Mouse (Mus musculus): ENCODE data around the gene Gpr22. TPM values are rescaled to one million over a fixed set of nuclear protein-coding genes. Genes with fewer than 3 reads are reported as not detected.

The Gpr22 gene
- not detected in 2 replicates for polyA plus RNA-seq (2012; rRNA removed)

DNA sequence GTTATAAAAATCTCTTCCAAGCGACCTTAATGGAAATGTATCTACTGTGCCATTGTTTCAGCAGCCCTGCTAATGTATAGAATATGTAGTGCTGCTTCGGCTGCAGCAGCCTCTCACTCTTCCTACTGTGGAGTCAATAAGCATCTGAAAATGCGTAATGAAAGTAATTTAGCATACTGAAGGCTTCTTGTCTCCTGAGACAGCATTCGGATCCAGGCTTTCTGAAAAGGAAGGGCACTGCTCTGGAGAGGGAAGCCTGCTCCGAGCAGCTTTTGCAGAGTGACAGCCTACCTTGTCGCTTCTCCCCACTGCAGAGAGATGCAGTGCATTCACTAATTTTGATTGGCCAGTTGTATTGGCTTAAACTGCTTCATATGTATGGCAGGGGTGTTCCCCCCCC lies at the start of gene Gpr22:
TSS of gene Gpr22 (minus strand) at position 348 of the 400 bp plus-strand sequence.
- no peaks in the 10 kb centered on the region for H3K36me3 ChIP-seq (ENCODE audit: control insufficient read depth, insufficient read depth, low read length)
- H3K4me1 ChIP-seq (ENCODE audit: control insufficient read depth, insufficient read depth, low read length): no peaks in the 10 kb centered on the region
- H3K27me3 ChIP-seq (ENCODE audit: control insufficient read depth, insufficient read depth, low read length): no peaks in the 10 kb centered on the region
- no peak for TF ChIP-seq POLR2A (IDR thresholded peaks at IDR 0.05; ENCODE audit: control insufficient read depth, low read depth, low read length)
- TF ChIP-seq CTCF (IDR thresholded peaks at IDR 0.05; ENCODE audit: control insufficient read depth, insufficient read depth, insufficient replicate concordance, low read depth, low read length): no peak
- no peak within 1 kb of the TSS for H3K4me3 ChIP-seq (ENCODE audit: control insufficient read depth, low read depth, low read length)
- no peak within 1 kb of the TSS for H3K27ac ChIP-seq (ENCODE audit: control insufficient read depth, insufficient read depth, low read depth, low read length)

DNA sequence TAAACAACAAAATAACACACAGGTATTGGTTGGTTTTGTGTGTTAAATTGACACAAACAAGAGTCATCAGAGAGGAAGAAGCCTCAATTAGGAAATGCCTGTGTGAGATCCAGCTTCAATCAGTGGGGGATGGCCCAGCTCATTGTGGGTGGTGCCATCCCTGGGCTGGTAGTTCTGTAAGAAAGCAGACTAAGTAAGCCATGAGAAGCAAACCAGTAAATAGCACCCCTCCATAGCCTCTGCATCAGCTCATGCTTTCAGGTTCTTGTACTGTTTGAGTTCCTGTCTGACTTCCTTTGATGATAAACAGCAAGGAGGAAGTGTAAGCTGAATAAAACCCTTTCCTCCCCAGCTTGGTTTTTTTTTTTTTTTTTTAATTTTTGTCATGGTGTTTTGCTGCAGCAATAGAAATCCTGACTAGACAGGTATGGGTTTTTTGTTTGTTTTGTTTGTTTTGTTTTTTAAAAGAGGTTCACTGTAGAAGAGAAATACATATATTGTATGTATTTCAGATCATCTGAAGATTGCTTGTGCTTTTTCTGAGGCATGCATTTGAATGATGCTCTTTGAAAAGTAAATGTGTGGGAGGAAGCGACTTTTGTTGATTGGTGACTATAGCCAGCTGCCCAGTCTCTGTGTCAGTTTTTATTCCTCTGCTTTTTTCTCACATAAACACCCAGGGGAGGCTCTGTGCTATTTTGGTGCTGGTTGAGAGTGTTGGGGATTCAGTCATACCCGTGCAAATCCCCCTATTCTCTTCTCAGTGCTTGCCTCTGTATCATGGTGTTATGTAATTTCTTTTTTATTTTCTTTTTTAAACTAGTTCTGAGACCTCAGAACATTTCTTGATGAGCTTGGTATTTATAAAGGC lies 42.4 kb upstream of the Gpr22 start:
- no peak for TF ChIP-seq POLR2A (IDR thresholded peaks at IDR 0.05; ENCODE audit: control insufficient read depth, low read depth, low read length)
- TF ChIP-seq CTCF (IDR thresholded peaks at IDR 0.05; ENCODE audit: control insufficient read depth, insufficient read depth, insufficient replicate concordance, low read depth, low read length): no peak
- Histone ChIP-seq H3K36me3 (ENCODE audit: control insufficient read depth, insufficient read depth, low read length) (no peaks in the 10 kb centered on the region), H3K4me1 (ENCODE audit: control insufficient read depth, insufficient read depth, low read length) (no peaks in the 10 kb centered on the region), H3K4me3 (ENCODE audit: control insufficient read depth, low read depth, low read length) (no peak overlapping the region), H3K27me3 (ENCODE audit: control insufficient read depth, insufficient read depth, low read length) (no peaks in the 10 kb centered on the region), H3K27ac (ENCODE audit: control insufficient read depth, insufficient read depth, low read depth, low read length) (no peak overlapping the region)

DNA sequence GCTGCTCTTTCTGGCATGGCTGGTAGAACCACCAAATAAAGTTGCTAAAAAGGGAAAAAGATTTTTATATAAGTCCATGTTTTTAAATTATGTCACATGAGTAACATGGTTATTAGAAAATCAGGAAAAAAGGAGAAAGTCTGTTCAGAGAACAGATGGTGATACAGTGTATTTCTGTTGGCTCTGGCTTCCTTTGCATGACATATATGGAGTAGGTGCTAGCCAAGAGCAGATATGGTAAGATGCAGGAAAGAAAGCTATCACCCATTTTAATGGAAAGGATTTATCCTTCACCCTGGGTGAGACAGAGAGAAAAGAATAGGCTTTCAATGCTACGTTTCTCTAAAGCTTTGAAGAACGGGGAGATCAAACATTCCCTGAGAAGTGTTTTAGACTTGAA lies 40.7 kb upstream of the Gpr22 start:
- TF ChIP-seq POLR2A (IDR thresholded peaks at IDR 0.05; ENCODE audit: control insufficient read depth, low read depth, low read length) (no peak), CTCF (IDR thresholded peaks at IDR 0.05; ENCODE audit: control insufficient read depth, insufficient read depth, insufficient replicate concordance, low read depth, low read length) (no peak)
- Histone ChIP-seq H3K36me3 (ENCODE audit: control insufficient read depth, insufficient read depth, low read length) (no peaks in the 10 kb centered on the region), H3K4me3 (ENCODE audit: control insufficient read depth, low read depth, low read length) (no peak overlapping the region), H3K27ac (ENCODE audit: control insufficient read depth, insufficient read depth, low read depth, low read length) (no peak overlapping the region), H3K27me3 (ENCODE audit: control insufficient read depth, insufficient read depth, low read length) (no peaks in the 10 kb centered on the region), H3K4me1 (ENCODE audit: control insufficient read depth, insufficient read depth, low read length) (no peaks in the 10 kb centered on the region)

DNA sequence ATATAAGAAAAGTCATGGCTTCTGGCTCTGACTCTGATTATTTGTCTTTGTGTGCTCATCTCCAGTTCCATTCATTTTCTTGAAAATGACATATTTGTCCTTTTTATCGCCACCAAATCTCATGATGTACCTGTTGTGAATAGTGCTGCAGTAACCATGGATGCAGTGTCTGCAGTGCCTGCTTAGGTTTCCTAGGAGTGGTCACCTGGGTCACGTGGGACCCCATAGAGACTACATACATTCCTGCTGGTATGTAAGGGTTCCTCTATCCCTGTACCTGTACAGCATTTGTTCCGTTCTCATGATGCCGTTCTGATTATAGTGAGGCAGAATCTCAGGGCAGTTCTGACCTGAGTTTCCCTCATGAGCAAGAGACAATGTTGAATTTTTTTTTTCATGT lies 36.1 kb upstream of the Gpr22 start:
- TF ChIP-seq CTCF (IDR thresholded peaks at IDR 0.05; ENCODE audit: control insufficient read depth, insufficient read depth, insufficient replicate concordance, low read depth, low read length) (no peak), POLR2A (IDR thresholded peaks at IDR 0.05; ENCODE audit: control insufficient read depth, low read depth, low read length) (no peak)
- Histone ChIP-seq H3K4me3 (ENCODE audit: control insufficient read depth, low read depth, low read length) (no peak overlapping the region), H3K27ac (ENCODE audit: control insufficient read depth, insufficient read depth, low read depth, low read length) (no peak overlapping the region), H3K4me1 (ENCODE audit: control insufficient read depth, insufficient read depth, low read length) (no peaks in the 10 kb centered on the region), H3K36me3 (ENCODE audit: control insufficient read depth, insufficient read depth, low read length) (no peaks in the 10 kb centered on the region), H3K27me3 (ENCODE audit: control insufficient read depth, insufficient read depth, low read length) (no peaks in the 10 kb centered on the region)

DNA sequence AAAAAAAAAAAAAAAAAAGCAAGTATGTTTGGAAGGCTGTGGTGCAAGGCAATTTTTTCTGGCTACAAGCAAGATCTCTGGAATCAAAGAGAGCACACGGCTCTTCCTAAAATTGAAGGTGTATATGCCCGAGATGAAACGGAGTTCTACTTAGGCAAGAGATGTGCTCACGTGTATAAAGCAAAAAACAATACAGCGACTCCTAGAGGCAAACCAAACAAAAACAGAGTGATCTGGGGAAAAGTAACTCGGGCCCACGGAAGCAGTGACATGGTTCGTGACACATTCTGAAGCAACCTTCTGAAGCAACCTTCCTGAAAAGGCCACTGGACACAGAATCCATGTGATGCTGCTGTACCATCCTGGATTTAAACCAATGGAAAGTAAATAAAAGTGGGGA lies 33.6 kb upstream of the Gpr22 start:
- Histone ChIP-seq H3K27me3 (ENCODE audit: control insufficient read depth, insufficient read depth, low read length) (no peaks in the 10 kb centered on the region), H3K36me3 (ENCODE audit: control insufficient read depth, insufficient read depth, low read length) (no peaks in the 10 kb centered on the region; the same call in 1 of the 2 replicates), H3K4me3 (ENCODE audit: control insufficient read depth, low read depth, low read length) (no peak overlapping the region), H3K4me1 (ENCODE audit: control insufficient read depth, insufficient read depth, low read length) (no peaks in the 10 kb centered on the region), H3K27ac (ENCODE audit: control insufficient read depth, insufficient read depth, low read depth, low read length) (no peak overlapping the region)
- TF ChIP-seq POLR2A (IDR thresholded peaks at IDR 0.05; ENCODE audit: control insufficient read depth, low read depth, low read length): no peak
- TF ChIP-seq CTCF (IDR thresholded peaks at IDR 0.05; ENCODE audit: control insufficient read depth, insufficient read depth, insufficient replicate concordance, low read depth, low read length): no peak

DNA sequence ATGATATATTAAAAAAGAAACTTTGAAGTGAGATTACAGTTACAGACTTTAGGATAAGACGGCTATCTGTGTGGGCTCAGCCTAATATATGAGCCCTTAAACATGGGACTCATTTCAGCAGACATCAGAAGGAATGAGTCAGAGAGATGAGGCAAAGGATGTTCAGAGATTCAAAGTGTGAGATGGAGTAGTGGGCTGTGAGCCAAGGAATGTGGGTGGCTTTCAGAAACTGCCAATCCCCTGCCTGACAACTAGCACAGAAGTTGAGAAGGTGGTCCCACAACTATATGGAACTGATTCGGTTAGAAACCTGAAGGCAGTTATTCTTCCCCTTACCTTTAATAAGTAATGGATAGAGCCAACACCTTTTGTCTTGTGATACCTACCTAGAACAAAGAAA lies 20.9 kb upstream of the Gpr22 start:
- TF ChIP-seq POLR2A (IDR thresholded peaks at IDR 0.05; ENCODE audit: control insufficient read depth, low read depth, low read length) (no peak), CTCF (IDR thresholded peaks at IDR 0.05; ENCODE audit: control insufficient read depth, insufficient read depth, insufficient replicate concordance, low read depth, low read length) (no peak)
- Histone ChIP-seq H3K4me1 (ENCODE audit: control insufficient read depth, insufficient read depth, low read length) (no peaks in the 10 kb centered on the region), H3K36me3 (ENCODE audit: control insufficient read depth, insufficient read depth, low read length) (no peaks in the 10 kb centered on the region), H3K27me3 (ENCODE audit: control insufficient read depth, insufficient read depth, low read length) (no peaks in the 10 kb centered on the region), H3K27ac (ENCODE audit: control insufficient read depth, insufficient read depth, low read depth, low read length) (no peak overlapping the region), H3K4me3 (ENCODE audit: control insufficient read depth, low read depth, low read length) (no peak overlapping the region)

DNA sequence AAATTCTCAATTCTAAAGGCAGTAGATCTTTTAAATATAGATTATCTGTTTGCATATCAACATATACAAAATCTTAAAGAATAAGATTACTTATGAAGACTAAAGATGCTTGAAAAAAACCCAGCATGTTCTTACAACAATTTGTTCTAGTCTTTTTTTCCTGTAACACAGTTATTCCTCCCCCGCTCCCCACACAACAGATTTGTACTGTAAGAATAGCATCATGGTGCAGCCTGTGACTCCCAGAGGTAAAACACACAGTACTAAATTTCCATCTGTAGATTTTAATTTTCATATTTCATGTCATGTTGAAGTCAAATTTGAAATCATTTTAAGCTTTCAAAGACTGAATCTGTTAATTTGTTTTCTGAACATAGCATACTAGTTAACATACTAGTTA lies 16.4 kb upstream of the Gpr22 start:
- Histone ChIP-seq H3K4me3 (ENCODE audit: control insufficient read depth, low read depth, low read length) (no peak overlapping the region), H3K27me3 (ENCODE audit: control insufficient read depth, insufficient read depth, low read length) (no peaks in the 10 kb centered on the region), H3K36me3 (ENCODE audit: control insufficient read depth, insufficient read depth, low read length) (no peaks in the 10 kb centered on the region), H3K4me1 (ENCODE audit: control insufficient read depth, insufficient read depth, low read length) (no peaks in the 10 kb centered on the region), H3K27ac (ENCODE audit: control insufficient read depth, insufficient read depth, low read depth, low read length) (no peak overlapping the region)
- TF ChIP-seq CTCF (IDR thresholded peaks at IDR 0.05; ENCODE audit: control insufficient read depth, insufficient read depth, insufficient replicate concordance, low read depth, low read length) (no peak), POLR2A (IDR thresholded peaks at IDR 0.05; ENCODE audit: control insufficient read depth, low read depth, low read length) (no peak)
